Mouse (Mus musculus): ENCODE measurements around the gene Sorbs2. TPM values are rescaled to one million over a fixed set of nuclear protein-coding genes. Genes with fewer than 3 reads are reported as not detected.

The Sorbs2 gene
- polyA plus RNA-seq, 1 experiment from 2014 or later = 81.5 TPM

DNA sequence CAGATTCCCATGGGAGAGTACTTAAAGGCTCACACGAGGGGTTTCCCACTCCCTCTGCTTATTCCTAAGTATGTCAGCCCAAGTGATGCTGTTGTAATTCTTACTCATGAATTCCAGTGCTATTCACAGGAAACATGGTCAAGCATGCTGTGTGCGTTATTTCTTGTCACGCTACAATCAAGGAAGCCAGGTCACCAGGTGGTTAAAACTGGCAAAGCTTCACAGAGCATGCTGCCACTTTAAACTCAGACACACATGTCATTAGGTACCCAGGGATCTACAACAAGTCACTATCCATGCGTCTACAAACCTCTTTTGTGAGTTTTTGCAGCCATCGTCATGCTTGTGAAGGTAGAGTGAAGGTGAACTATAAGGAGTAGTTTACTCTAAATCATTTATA is 267.3 kb downstream of the Sorbs2 start:
- no peaks in the 10 kb centered on the region for H3K9me3 ChIP-seq (ENCODE audit: control insufficient read depth, low read length)
- no peak overlapping the region for H3K27ac ChIP-seq (replicated peaks; ENCODE audit: low read depth, low read length)
- peaks cover 60% of the 10 kb centered on the region for H3K36me3 ChIP-seq (ENCODE audit: control insufficient read depth, insufficient read depth, low read length)
- DNase-seq (no peak), ATAC-seq (ENCODE audit: low FRiP score, low TSS enrichment) (no peak)
- H3K4me3 ChIP-seq (replicated peaks; ENCODE audit: low read depth, low read length) = no peak overlapping the region
- no peak overlapping the region for H3K4me2 ChIP-seq (ENCODE audit: low read length)
- H3K27me3 ChIP-seq (ENCODE audit: control insufficient read depth, insufficient read depth, low read length) = no peaks in the 10 kb centered on the region
- H3K4me1 ChIP-seq (ENCODE audit: control insufficient read depth, insufficient read depth, low read length) = no peaks in the 10 kb centered on the region
- no peak overlapping the region for H3K9ac ChIP-seq (replicated peaks; ENCODE audit: low read length)
- WGBS = 89% methylated on average over 5 of the region's 5 CpGs

DNA sequence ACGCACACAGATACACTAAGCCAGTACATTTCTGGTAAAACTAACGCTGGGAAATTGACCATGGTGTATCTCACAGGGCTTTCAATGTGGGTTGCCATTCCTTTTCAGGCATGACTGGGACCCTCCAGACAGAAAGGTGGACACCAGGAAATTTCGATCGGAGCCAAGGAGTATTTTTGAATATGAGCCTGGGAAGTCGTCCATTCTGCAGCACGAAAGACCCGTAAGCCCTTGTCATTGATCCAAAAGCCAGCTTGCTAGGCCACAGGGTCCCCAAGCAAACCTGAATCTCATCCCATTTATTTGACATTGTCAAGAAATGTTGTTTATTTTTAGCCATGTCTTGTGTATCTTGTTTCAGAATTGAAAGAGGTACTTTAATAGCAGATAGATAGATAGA is 267.9 kb downstream of the Sorbs2 start:
- no peak for ATAC-seq (ENCODE audit: low FRiP score, low TSS enrichment)
- WGBS = 94% methylated on average over 7 of the region's 7 CpGs
- H3K9me3 ChIP-seq (ENCODE audit: control insufficient read depth, low read length) = no peaks in the 10 kb centered on the region
- no peak overlapping the region for H3K9ac ChIP-seq (replicated peaks; ENCODE audit: low read length)
- H3K4me2 ChIP-seq (ENCODE audit: low read length) = no peak overlapping the region
- H3K4me3 ChIP-seq (replicated peaks; ENCODE audit: low read depth, low read length) = no peak overlapping the region
- H3K4me1 ChIP-seq (ENCODE audit: control insufficient read depth, insufficient read depth, low read length) = no peaks in the 10 kb centered on the region
- H3K27ac ChIP-seq (replicated peaks; ENCODE audit: low read depth, low read length) = no peak overlapping the region
- no peak for DNase-seq
- peaks cover 54% of the 10 kb centered on the region for H3K36me3 ChIP-seq (ENCODE audit: control insufficient read depth, insufficient read depth, low read length)
- H3K27me3 ChIP-seq (ENCODE audit: control insufficient read depth, insufficient read depth, low read length) = no peaks in the 10 kb centered on the region

DNA sequence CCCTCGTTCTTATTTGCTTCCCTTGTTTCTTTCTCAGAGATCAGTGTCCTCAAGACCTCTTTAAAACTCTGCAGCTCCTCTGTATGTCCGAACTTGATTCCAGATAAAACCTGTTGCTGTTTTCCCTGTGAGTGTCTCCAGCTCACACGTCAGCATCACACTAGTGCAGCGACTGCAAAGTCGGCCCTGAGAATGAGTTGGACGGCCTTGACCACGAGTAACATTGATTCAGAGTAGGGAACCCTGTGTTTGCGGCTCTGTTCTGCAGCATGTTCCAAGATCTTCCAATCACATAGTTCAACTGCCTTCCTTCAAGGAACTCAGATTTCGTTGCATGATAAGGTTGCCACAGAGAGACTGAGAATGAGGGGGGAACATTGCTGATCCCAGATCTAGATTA is 268.8 kb downstream of the Sorbs2 start:
- peaks cover 45% of the 10 kb centered on the region for H3K36me3 ChIP-seq (ENCODE audit: control insufficient read depth, insufficient read depth, low read length)
- DNase-seq (no peak), ATAC-seq (ENCODE audit: low FRiP score, low TSS enrichment) (no peak)
- no peak overlapping the region for H3K4me3 ChIP-seq (replicated peaks; ENCODE audit: low read depth, low read length)
- 93% methylated on average over 9 of the region's 9 CpGs for WGBS
- no peak overlapping the region for H3K27ac ChIP-seq (replicated peaks; ENCODE audit: low read depth, low read length)
- no peaks in the 10 kb centered on the region for H3K4me1 ChIP-seq (ENCODE audit: control insufficient read depth, insufficient read depth, low read length)
- no peak overlapping the region for H3K9ac ChIP-seq (replicated peaks; ENCODE audit: low read length)
- no peaks in the 10 kb centered on the region for H3K27me3 ChIP-seq (ENCODE audit: control insufficient read depth, insufficient read depth, low read length)
- no peaks in the 10 kb centered on the region for H3K9me3 ChIP-seq (ENCODE audit: control insufficient read depth, low read length)
- H3K4me2 ChIP-seq (ENCODE audit: low read length) = no peak overlapping the region

DNA sequence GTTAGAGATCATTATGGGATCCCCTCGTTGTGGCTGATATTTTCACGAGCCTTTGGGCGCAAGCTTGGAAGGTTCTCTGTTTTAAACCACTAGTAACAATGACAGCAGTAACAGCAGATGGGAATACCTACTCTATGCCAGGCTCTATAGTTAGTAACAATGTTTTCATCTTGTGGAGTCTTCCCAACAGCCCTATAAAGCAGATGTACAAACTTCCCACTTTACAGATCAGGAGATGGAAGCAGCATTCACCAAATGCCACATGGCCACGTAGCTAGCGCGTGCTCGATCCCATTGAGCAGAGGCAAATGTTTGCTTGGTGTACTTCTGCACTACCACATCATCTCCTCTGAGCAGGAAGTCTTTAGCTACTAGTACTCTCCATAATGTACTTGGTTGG is 269.4 kb downstream of the Sorbs2 start:
- no peak overlapping the region for H3K4me2 ChIP-seq (ENCODE audit: low read length)
- ATAC-seq (ENCODE audit: low FRiP score, low TSS enrichment) (no peak), DNase-seq (no peak)
- H3K27me3 ChIP-seq (ENCODE audit: control insufficient read depth, insufficient read depth, low read length) = no peaks in the 10 kb centered on the region
- no peak overlapping the region for H3K27ac ChIP-seq (replicated peaks; ENCODE audit: low read depth, low read length)
- no peak overlapping the region for H3K9ac ChIP-seq (replicated peaks; ENCODE audit: low read length)
- no peak overlapping the region for H3K4me3 ChIP-seq (replicated peaks; ENCODE audit: low read depth, low read length)
- no peaks in the 10 kb centered on the region for H3K9me3 ChIP-seq (ENCODE audit: control insufficient read depth, low read length)
- H3K4me1 ChIP-seq (ENCODE audit: control insufficient read depth, insufficient read depth, low read length) = no peaks in the 10 kb centered on the region
- WGBS = 98% methylated on average over 7 of the region's 7 CpGs
- H3K36me3 ChIP-seq (ENCODE audit: control insufficient read depth, insufficient read depth, low read length) = peaks cover 39% of the 10 kb centered on the region

DNA sequence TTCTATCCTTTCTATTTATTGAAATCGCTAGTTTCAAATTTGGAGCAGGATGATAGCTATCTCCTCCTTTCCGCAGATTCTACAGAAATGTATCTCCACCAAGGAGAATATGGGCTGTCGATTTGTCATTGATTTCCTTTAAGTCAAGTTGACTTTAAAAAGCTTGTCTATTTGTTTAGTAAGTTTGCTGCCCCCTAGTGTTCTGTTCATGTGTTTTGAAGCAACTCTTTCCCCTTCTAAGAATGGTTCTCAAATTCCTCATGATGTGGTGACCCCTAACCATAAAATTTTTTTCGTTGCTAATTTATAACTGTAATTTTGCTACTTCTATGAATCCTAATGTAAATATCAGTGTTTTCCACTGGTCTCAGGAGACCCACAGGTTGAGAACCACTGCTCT is 273.0 kb downstream of the Sorbs2 start:
- ATAC-seq (ENCODE audit: low FRiP score, low TSS enrichment) = no peak
- H3K4me3 ChIP-seq (replicated peaks; ENCODE audit: low read depth, low read length) = no peak overlapping the region
- H3K4me2 ChIP-seq (ENCODE audit: low read length) = no peak overlapping the region
- H3K27me3 ChIP-seq (ENCODE audit: control insufficient read depth, insufficient read depth, low read length) = no peaks in the 10 kb centered on the region
- no peaks in the 10 kb centered on the region for H3K9me3 ChIP-seq (ENCODE audit: control insufficient read depth, low read length)
- H3K4me1 ChIP-seq (ENCODE audit: control insufficient read depth, insufficient read depth, low read length) = no peaks in the 10 kb centered on the region
- DNase-seq = peak; percentile 91
- no peak overlapping the region for H3K27ac ChIP-seq (replicated peaks; ENCODE audit: low read depth, low read length)
- no peak overlapping the region for H3K9ac ChIP-seq (replicated peaks; ENCODE audit: low read length)
- WGBS = 52% methylated on average over 4 of the region's 4 CpGs
- H3K36me3 ChIP-seq (ENCODE audit: control insufficient read depth, insufficient read depth, low read length) = peaks cover 37% of the 10 kb centered on the region

DNA sequence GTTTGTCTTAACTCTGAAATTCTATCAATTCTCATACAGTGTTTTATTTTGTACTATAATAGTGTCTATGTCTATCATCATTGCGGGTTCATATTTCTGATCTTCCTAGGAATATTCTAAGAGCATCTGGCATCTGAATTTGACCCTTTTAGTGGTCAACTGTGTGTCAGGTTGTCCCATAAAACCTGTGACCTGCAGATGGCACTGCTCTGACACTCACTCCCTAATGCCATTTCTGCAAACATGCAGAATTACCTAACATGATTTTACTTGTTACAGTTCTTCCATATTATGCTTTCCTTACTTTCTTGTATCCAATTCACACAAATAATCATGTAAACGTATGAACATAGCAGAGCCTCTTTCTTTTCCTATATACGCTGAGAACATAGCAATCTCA is 281.0 kb downstream of the Sorbs2 start:
- H3K4me3 ChIP-seq (replicated peaks; ENCODE audit: low read depth, low read length) = no peak overlapping the region
- ATAC-seq (ENCODE audit: low FRiP score, low TSS enrichment) (no peak), DNase-seq (peak; percentile 16)
- no peak overlapping the region for H3K9ac ChIP-seq (replicated peaks; ENCODE audit: low read length)
- WGBS = 88% methylated on average over 3 of the region's 3 CpGs
- no peak overlapping the region for H3K27ac ChIP-seq (replicated peaks; ENCODE audit: low read depth, low read length)
- no peaks in the 10 kb centered on the region for H3K4me1 ChIP-seq (ENCODE audit: control insufficient read depth, insufficient read depth, low read length)
- H3K9me3 ChIP-seq (ENCODE audit: control insufficient read depth, low read length) = no peaks in the 10 kb centered on the region
- no peak overlapping the region for H3K4me2 ChIP-seq (ENCODE audit: low read length)
- no peaks in the 10 kb centered on the region for H3K27me3 ChIP-seq (ENCODE audit: control insufficient read depth, insufficient read depth, low read length)
- peaks cover 32% of the 10 kb centered on the region for H3K36me3 ChIP-seq (ENCODE audit: control insufficient read depth, insufficient read depth, low read length)

DNA sequence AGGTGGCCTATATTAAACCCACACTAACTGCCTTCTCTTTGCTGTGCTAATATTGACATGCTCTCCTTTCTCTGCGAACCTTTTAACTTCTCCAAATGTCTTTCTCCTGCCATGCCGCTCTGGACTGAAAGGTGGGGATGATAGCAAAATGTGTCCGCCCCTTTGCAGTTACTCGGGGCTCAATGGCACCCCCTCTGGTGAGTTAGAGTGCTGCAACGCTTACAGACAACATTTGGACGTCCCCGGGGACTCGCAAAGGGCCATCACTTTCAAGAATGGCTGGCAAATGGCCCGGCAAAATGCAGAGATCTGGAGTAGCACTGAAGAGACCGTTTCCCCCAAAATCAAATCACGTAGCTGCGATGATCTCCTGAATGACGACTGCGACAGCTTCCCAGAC is 287.3 kb downstream of the Sorbs2 start:
- WGBS = 89% methylated on average over 14 of the region's 14 CpGs
- no peaks in the 10 kb centered on the region for H3K9me3 ChIP-seq (ENCODE audit: control insufficient read depth, low read length)
- H3K36me3 ChIP-seq (ENCODE audit: control insufficient read depth, insufficient read depth, low read length) = peaks cover 50% of the 10 kb centered on the region

DNA sequence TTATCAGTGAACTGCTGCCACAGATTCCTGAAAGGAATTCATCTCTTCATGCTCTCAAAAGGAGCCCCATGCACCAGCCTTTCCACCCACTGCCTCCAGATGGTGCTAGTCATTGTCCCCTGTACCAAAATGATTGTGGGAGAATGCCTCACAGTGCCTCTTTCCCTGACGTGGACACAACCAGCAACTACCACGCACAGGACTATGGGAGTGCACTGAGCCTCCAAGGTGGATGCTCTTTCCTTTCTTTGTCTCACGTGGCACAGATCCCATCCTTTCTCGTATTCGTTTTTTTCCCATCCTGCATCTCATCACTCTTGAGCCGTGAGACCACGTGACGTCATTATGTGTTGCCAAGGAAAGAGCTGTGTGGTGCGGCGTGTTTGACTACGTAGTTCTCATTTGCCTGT is 288.7 kb downstream of the Sorbs2 start:
- 56% methylated on average over 11 of the region's 11 CpGs for whole genome bisulfite sequencing
- DNase-seq (peak; percentile 71), ATAC-seq (ENCODE audit: low FRiP score, low TSS enrichment) (no peak)
- no peaks in the 10 kb centered on the region for H3K4me1 ChIP-seq (ENCODE audit: control insufficient read depth, insufficient read depth, low read length)
- H3K27me3 ChIP-seq (ENCODE audit: control insufficient read depth, insufficient read depth, low read length) = no peaks in the 10 kb centered on the region
- no peaks in the 10 kb centered on the region for H3K9me3 ChIP-seq (ENCODE audit: control insufficient read depth, low read length)
- peaks cover 55% of the 10 kb centered on the region for H3K36me3 ChIP-seq (ENCODE audit: control insufficient read depth, insufficient read depth, low read length)
- H3K4me2 ChIP-seq (ENCODE audit: low read length) = no peak overlapping the region
- 0 out of 2 replicates have a peak overlapping the region, but pooled peaks have one; percentile 8 for H3K27ac ChIP-seq (replicated peaks; ENCODE audit: low read depth, low read length)
- H3K9ac ChIP-seq (replicated peaks; ENCODE audit: low read length) = no peak overlapping the region
- no peak overlapping the region for H3K4me3 ChIP-seq (replicated peaks; ENCODE audit: low read depth, low read length)

More for the DNA sequence above, 287.3 kb downstream of the Sorbs2 start:
- no peak overlapping the region for H3K4me2 ChIP-seq (ENCODE audit: low read length)
- no peak for ATAC-seq (ENCODE audit: low FRiP score, low TSS enrichment)
- no peaks in the 10 kb centered on the region for H3K27me3 ChIP-seq (ENCODE audit: control insufficient read depth, insufficient read depth, low read length)
- DNase-seq = no peak
- H3K4me3 ChIP-seq (replicated peaks; ENCODE audit: low read depth, low read length) = no peak overlapping the region
- no peaks in the 10 kb centered on the region for H3K4me1 ChIP-seq (ENCODE audit: control insufficient read depth, insufficient read depth, low read length)
- no peak overlapping the region for H3K9ac ChIP-seq (replicated peaks; ENCODE audit: low read length)
- no peak overlapping the region for H3K27ac ChIP-seq (replicated peaks; ENCODE audit: low read depth, low read length)

DNA sequence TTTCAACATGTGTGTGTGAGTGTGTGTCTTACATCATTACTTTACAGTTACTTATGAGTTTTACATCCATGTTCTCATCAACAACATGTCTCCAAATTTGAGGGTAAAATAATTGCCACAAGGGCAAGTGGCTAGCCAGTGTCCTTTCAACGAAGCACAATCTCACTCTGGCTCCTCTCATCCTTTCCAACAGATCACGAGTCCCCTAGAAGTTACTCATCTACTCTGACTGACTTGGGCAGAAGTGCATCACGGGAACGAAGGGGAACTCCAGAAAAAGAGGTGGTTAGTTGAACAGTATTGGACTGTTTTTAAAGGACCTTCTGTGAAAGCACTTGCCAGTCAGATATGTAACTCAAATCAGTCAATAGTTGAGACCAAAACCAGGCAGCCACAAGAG is 291.9 kb downstream of the Sorbs2 start:
- H3K4me2 ChIP-seq (ENCODE audit: low read length) = no peak overlapping the region
- H3K27ac ChIP-seq (replicated peaks; ENCODE audit: low read depth, low read length) = no peak overlapping the region
- H3K9ac ChIP-seq (replicated peaks; ENCODE audit: low read length) = no peak overlapping the region
- WGBS = 94% methylated on average over 4 of the region's 4 CpGs
- ATAC-seq (ENCODE audit: low FRiP score, low TSS enrichment) = no peak
- H3K27me3 ChIP-seq (ENCODE audit: control insufficient read depth, insufficient read depth, low read length) = no peaks in the 10 kb centered on the region
- H3K9me3 ChIP-seq (ENCODE audit: control insufficient read depth, low read length) = no peaks in the 10 kb centered on the region
- H3K4me1 ChIP-seq (ENCODE audit: control insufficient read depth, insufficient read depth, low read length) = no peaks in the 10 kb centered on the region
- no peak for DNase-seq
- H3K36me3 ChIP-seq (ENCODE audit: control insufficient read depth, insufficient read depth, low read length) = peaks cover 59% of the 10 kb centered on the region
- no peak overlapping the region for H3K4me3 ChIP-seq (replicated peaks; ENCODE audit: low read depth, low read length)

Data from midbrain, embryonic 14.5 days (tissue).